Mouse (Mus musculus): ENCODE measurements around the gene Hist2h2ab.
"Not testable (repeated sequence)": the region's sequence is repeated elsewhere in the genome, so short reads cannot be mapped to it uniquely, and the experiment has no call there.

Hist2h2ab gene

DNA sequence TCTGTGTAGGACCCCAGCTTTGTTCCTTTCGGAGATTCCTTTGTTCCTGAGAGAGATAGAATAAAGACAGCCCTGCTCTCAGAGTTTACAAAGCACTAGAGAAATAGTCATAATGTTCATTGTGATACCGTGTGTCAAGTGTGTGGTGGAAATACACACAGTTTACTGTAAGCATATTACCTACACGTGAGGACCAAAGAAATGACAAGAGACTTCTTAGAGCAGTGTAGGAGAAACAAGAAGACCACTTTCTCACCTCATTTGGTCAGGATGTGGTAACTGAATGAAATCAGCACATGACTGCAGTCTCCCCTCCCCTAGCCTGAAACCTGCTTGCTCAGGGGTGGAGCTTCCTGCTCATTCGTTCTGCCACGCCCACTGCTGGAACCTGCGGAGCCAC, 21.5 kb upstream of the Hist2h2ab start:
- DNase-seq (ENCODE audit: low spot score), result no peak

DNA sequence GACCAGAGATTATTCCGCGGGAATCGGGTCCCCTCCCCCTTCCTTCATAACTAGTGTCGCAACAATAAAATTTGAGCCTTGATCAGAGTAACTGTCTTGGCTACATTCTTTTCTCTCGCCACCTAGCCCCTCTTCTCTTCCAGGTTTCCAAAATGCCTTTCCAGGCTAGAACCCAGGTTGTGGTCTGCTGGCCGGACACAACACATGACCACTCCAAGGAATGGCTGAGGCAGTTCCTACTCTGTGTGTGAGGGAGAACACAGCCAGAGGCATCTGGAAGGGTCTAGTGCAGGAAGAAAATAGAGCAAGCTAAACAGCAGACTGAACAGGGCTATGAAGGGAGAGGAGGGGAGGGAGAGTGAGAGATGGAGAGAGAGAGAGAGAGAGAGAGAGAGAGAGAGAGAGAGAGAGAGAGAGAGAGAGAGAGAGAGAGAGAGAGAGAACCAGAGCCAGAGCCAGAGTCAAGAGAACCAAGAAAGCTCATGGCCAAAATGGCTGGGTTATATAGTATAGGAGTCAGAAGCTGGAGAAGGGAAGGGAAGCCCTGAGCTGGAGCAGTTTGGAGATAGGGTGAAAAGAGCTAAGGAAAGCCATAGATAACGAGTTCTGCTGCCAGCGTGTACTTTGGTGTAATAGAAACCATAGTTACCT, 20.9 kb upstream of the Hist2h2ab start:
- not testable (repeated sequence) for DNase-seq (ENCODE audit: low spot score)

DNA sequence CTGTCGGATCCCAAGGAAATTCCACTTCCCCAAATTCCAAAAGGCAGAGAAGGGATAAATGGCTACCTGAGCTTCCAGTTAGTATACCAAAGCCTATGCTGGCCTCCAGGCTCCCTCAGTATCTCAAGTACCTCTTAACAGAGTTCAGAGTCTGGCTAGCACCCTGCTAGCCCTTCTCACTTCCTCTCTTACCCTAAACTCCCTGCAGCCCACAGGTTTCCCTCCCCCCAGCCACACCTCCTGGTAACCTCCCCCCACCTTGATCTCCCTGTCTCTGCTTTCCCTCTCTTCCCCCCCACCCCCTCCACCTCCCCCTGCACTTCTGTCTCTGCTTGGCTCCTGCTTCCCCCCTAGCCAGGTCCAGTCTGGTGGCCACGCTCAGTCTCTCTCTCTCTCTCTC, 19.9 kb upstream of the Hist2h2ab start:
- DNase-seq (ENCODE audit: low spot score), result no peak

DNA sequence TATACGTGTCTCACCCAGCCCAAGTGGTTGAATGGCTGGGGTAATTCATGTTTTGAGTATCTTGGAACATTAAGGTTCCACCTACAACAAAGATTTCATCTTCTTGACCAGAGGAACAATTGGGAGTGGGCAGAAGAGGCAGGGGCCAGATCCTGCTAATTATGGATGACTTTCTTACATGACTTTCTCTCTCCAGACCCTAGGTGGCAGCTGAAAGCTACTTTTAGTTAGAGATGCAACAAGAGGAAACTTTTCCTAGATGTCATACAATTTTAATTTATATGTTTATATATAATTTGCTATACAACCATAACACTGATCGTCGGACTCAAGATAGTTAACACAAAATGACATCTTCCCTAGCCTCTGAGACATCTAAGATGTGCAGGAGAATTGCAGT, 11.8 kb upstream of the Hist2h2ab start:
- no peak for DNase-seq (ENCODE audit: low spot score)

DNA sequence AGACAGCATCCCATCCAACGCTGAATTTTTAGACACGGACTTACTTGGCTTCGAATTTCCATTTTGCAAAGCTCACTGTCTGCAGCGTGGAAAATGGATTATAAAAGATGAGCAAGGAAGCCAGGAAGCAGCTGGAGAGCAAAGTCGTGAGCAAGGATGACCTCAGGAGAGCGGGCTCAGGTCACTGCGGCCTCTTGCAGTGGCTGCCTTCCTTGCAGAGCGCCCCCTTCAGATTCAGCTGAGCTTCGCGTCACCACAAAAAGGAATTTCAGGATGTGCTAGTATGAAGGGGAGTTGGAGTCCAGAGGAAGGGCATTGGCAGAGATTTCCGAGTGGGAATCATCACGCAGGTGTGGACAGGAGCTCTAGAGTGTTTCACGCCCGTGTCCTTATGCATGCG, 10.4 kb upstream of the Hist2h2ab start:
- DNase-seq (ENCODE audit: low spot score), result peak; percentile 41

DNA sequence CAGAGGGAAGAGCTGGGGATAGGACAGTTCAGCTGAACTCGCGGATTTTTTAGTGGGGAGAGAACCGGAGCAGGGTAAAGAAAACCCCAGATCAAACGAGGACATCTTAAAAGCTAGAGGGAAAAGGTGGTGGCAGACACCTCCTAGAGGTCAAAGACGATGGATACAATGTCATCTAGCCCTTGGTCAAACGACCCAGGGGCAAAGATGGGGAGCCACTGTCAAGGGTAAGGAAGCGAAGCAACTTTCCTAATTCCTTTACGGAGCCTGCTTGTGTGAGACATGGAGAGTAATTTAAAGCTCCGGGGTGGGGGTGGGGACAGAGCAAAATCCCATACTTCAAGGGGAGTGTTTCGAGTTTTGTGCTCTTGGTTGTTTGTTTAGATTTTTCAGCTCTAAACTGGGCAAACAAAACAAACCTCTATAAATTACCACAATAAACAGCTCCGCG, 449 bp upstream of the Hist2h2ab start:
- DNase-seq (ENCODE audit: low spot score), result no peak

DNA sequence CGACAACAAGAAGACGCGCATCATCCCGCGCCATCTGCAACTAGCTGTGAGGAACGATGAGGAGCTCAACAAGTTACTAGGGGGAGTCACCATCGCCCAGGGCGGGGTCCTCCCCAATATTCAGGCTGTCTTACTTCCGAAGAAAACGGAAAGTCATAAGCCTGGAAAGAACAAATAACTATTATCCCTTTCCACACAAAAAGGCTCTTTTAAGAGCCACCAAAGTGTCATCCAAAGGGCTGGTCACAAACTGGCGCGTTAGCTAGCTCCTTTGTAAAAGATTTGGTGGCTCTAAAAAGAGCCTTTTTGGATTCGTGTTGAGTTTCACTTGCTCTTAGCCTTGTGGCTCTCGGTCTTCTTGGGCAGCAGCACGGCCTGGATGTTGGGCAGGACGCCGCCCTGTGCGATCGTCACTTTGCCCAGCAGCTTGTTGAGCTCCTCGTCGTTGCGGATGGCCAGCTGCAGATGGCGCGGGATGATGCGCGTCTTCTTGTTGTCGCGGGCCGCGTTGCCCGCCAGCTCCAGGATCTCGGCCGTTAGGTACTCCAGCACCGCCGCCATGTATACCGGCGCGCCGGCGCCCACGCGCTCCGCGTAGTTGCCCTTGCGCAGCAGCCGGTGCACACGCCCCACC, 583 bp downstream of the Hist2h2ab start:
- DNase-seq (ENCODE audit: low spot score), result not testable (repeated sequence)

DNA sequence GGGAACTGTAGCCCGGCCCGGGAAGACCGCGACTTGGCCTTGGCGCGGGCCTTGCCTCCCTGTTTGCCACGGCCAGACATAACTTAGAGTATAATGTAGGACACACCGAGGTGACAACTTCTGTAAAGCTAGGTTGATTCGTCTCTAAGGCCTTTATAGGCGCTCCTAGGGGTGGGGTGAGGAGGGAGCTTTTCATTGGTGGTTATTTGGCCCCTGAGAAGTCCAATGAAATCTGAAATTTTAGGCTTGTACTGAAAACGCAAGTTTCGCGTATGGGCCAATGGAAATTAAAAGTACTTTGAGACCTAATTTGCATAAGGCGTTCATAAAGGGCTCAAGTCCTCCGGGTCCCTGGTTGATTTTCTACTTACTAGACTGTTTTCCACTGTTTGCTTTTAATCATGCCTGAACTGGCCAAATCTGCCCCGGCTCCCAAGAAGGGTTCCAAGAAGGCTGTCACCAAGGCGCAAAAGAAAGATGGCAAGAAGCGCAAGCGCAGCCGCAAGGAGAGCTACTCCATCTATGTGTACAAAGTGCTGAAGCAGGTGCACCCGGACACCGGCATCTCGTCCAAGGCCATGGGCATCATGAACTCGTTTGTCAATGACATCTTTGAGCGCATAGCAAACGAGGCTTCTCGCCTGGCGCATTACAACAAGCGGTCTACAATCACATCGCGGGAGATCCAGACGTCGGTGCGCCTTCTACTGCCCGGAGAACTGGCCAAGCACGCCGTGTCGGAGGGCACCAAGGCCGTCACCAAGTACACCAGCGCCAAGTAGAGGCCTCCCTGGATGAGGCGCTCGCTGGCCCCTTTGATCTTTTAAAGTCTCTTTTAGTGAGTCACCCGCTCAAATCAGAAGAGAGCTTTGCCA, 1.3 kb downstream of the Hist2h2ab start, which contains the start of the genes Hist2h2ac and Hist2h2be:
TSS of gene Hist2h2ac (minus strand) at position 116 of the 875 bp plus-strand sequence.
TSS of gene Hist2h2be (plus strand) at position 355 of the 875 bp plus-strand sequence.
- DNase-seq (ENCODE audit: low spot score), result peak; percentile 79

DNA sequence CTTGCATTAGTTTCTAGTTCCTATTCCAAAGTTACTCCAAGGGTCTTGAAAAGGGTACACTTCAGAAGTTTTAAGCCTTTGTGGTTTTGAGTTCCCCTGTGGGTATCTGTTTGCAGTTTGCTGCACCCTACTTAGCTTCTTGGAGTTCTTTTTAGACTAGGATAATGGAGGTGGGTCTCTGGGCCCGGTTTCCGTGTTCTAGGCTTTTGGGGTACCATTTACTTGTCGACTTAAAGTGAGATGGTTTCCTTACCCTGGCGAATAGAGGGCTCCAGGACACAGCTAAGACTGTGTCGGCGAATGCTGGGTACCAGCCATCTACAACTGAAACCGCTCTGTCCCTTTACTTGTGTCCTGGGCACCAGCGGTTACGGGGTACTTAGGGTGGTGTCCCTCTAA, 2.0 kb downstream of the Hist2h2ab start:
- DNase-seq (ENCODE audit: low spot score), result peak; percentile 28

DNA sequence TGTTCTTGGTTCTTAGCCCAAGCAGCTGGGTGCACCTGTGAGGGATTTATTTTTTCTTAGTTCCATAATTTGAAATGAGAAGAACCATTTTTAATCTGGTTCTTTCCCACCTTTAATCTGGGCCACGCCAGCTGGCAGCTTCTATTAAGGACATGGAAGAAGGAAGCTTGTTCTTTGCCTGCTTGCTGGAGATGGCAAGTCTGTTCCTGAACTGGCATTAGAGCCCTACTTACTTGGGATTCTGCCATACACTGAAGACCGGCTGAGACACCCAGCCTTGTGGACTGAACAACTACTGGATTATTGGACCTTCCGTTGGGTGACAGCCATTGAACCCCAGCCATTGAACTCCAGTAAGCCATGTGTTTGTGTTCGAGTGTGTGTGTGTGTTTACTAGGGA, 3.1 kb downstream of the Hist2h2ab start:
- DNase-seq (ENCODE audit: low spot score), result no peak

DNA sequence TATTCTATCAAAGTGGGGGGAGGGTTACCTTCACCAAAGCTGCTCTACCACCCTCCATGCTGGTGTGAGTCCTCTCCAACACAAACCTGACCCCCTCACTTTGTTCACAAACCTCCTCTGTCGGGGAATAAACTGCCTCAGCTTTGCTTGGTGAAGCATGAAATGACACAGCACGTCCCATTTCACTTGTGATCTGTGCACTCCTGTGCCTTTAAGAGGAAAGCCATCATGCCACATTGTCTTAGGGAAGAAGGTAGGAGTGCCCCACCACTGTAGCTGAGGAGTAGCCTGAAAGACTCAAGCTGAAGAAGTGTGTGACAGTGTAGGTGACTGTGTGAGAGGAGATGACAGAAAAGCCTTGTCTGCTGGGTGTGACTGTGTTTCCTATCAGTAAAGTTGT, 5.8 kb downstream of the Hist2h2ab start:
- DNase-seq (ENCODE audit: low spot score), result no peak

DNA sequence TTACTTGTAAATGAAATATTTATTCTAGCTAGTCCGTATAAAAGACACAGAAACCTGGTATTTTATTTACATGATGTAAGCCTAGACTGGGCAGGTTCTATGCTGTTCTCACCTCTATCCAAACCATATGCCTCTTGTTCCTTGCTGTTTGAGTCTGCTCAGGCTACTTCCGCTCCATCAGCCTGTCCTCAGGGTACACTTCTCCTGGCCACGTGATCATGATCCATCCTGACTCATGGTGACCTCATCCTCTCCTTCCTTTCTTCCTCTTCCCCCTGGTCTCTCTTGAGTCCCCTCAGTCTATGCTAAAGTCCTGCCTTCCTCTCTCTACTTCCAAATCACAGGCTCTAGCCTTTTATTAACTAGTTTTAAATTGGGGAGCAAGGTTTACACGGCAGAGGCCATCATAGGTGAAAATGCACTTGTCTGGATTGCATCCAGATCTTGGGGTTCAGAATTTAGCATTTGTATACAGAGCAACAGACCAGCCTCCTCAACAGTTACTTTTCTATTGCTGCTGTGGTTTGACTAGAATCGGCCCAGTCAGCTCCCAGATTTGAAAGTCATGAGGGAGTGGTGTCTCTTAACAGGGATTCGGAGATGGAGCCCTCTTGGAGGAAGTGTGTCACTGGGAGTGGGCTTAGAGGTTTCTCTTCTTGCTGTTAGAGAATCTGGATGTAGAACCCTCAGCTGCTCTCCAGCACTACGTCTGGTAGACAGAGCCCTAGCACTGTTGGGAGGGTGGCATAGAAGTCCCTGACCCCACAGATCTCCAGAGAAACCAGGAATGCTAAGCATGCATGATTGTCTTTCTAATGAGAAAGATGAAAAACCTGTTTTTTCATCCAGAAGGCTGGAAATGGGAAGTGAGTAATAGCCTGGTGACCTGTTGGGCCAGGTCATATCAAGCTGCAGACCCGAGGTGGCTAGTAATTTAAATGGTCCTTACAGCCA, 7.3 kb downstream of the Hist2h2ab start:
- DNase-seq (ENCODE audit: low spot score), result no peak

DNA sequence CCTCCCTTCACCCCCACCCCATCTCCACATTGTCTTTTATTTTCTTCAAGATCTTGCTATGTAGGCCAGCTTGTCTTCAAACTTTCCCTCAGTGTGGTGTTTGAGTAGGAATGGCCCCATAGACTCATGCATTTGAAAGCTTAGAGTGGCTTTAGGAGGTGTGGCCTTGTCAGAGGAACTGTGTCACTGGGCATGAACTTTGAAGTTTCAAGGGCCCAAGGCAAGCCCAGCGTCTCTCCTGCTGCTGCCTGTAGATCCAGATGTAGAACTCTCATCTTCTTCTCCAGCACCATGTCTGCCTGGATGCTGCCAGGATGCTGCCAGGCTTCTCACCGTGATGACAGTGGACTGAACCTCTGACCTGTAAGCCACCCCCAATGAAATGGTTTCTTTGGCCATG, 9.2 kb downstream of the Hist2h2ab start:
- DNase-seq (ENCODE audit: low spot score), result no peak

DNA sequence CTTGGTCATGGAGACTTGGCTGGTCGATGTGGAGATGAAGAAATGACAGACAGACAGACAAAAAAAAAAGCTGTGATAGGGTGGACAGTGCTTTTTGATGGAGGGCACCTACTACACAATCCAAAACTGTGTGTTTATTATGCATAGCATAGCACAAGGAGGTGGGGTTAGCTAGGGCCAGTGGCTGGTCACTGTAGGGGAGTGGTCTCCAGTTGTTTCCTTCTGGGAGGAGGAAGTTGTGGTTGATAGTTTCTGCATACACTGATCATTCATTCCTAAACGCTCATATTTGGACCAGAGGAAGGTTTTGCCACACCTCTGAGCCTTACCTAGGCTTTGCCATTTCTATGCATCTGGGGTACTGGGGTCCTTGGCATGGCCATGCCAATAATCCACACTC, 10.7 kb downstream of the Hist2h2ab start:
- DNase-seq (ENCODE audit: low spot score), result no peak

DNA sequence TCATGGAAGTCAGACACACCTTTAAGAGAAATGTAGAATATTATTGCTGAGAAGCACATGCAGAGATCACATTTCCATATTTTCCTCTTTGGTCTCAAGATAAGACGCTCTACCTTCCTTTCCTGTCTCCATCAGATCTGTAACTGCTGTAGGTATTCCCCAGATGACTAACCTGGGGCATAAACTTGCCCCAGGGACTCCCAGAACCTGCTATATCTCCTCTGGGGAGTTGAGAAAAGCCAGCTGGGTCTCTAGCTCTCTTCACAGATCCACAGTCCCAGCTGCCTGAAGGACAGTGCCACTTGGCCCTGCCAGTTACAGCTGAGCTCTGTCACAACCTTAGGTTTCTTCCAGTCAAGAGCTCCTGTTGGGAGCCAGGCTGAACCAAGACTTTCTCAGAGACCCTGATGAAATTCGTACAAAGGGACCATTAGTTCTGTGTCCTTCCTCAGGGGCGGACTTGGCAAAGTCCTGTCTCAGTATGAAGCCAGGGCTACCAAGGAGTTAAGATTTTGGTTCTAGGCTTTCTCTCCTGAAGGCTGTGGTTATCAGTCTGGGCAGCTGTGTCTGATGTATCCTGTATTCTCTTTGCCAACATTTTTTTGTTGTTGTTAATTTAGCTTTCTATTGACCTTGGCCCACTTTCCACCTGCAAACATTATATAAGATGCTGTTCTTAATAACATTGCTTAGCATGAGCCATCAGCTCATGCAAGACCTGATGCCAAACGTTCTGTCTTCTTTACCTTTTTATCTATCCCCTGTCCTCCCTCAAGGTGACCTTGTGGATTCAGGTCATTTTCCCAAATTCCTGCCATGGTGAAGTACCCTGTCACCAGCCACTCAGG, 11.5 kb downstream of the Hist2h2ab start:
- no peak for DNase-seq (ENCODE audit: low spot score)

DNA sequence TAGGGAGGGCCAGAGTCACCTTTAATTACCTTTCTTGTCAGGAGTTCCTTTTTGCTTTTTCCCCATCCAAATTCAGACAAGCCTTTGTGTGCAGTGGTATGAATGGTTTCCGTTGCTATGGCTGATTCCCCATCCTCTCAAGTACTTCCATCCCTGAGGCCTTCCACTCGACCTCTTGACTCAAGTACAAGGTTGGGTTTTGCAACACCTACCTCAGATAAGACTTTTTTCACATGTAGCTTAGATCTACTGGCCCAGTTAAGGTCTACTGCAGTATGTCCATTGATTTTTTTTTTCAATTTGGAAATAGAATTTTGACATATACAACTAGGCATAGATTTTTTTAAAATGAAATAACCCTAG, 12.1 kb downstream of the Hist2h2ab start:
- DNase-seq (ENCODE audit: low spot score), result no peak

DNA sequence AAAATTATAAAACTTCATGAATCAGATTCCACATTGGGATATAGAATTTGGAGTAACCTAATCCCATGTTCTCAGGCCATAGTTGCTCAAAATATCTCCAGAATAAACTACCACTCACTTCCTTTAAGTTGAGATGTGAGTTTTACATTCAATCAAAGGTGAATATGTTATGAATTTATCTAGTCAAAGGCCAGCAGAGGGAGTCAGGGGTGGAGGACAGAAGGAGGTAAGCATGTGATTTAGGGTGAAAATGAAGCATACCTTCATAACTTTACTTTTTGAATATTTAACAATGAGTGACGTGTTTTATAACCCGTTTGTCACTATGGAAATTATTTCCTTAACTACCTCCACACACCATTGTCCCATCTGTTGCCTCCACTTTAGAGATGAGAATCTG, 15.2 kb downstream of the Hist2h2ab start:
- no peak for DNase-seq (ENCODE audit: low spot score)

DNA sequence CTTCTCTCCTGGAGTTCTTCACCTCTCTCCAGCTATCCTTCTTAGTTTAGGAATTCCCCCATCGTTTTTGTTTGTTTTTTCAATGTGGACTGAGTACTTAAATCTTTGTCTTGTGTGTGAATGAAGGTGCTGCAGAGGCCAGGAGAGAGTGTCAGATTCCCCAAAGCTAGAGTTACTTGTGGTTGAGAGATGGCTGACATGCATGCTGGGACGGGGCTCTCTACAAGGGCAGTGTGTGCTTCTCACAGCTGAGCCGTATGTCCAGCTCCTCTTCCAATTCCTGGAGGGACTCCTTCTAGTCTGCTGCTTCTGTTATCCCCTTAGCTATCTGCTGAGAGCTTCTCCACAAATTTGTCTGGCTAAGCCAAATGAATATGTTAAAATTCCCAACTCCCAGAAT, 16.2 kb downstream of the Hist2h2ab start:
- no peak for DNase-seq (ENCODE audit: low spot score)

DNA sequence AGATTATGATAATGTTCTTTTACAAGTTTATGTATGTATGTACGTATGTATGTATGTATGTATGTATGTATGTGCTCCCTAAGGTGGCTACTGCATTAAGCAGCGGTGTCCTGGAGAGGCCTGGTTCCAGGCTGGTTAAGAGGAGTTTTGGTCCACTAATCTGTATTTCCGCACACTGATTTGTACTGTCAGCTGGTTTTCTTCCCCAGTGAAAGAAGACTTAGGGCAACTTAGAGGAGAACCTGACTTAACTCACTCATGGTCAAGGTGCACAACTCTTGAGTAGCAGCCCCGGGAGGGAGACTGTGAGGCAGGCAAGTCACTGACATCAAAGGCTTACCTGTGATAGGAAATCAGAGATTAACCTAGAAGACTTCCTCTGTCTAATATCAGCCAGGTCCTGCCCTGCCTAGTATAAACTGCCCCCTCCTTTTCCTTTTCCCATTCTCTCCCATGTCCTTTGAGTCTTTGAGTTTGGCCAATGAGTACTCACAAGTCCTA, 17.2 kb downstream of the Hist2h2ab start:
- no peak for DNase-seq (ENCODE audit: low spot score)

DNA sequence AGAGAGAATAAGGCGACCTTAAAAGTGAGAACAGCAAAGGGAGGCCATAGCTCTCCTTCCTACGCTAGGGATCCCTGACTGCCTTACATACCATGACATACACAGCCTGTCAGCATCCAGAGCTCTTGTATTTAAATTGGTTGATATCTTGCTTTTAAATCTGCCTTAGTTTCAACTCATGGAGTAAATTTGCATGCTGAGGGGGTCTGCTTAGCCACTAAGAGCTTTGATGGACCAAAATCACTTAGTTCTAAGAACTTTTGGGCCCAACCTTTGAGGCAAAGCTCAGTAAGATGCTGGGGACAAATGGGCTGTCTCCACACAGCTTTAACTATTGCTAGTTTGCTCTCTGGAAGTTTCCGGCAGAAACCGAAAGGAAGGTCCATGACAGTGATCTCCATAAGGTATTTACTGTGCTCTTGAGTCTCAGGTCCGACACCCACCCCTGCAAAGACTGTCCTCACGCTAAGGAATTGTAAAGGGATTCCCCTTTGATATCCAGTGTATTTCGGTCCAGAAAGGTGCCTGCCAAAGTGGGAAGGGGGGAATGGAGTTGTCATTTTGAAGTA, 17.8 kb downstream of the Hist2h2ab start:
- no peak for DNase-seq (ENCODE audit: low spot score)

Data from ovary, postnatal 36 days (tissue).